Mouse (Mus musculus) spleen, adult 2 months (tissue): ENCODE measurements at regions not wholly inside any gene's neighbourhood (a gene's known extent, or its start where the extent isn't known, plus 50 kb on each side); places are given as distances from the start of the nearest gene placed in this dataset.

Experiments
- DNase-seq, 2 experiments: peaks; one replicate each; pipeline versions ENCODE4 v3.0.0 to v3.0.0-alpha.2; 2012 to 2021; ENCODE audit warnings: low spot score in 2 of 2, low read depth in 1 of 2
- H3K27ac ChIP-seq: fragments of 200-500 bp; 2 replicates; pipeline ENCODE4 v1.5.1; 2012; ENCODE audit warnings: low read length, inconsistent platforms; ENCODE audit not compliant: insufficient read depth
- H3K27me3 ChIP-seq: fragments of 200-500 bp; 2 replicates; pipeline ENCODE4 v1.6.1; 2012; ENCODE audit warnings: mild to moderate bottlenecking, moderate library complexity, low read length, inconsistent platforms; ENCODE audit not compliant: control insufficient read depth, insufficient read depth
- H3K36me3 ChIP-seq: fragments of 200-500 bp; 2 replicates; pipeline ENCODE4 v1.6.1; 2012; ENCODE audit warnings: mild to moderate bottlenecking, low read length, inconsistent platforms; ENCODE audit not compliant: control insufficient read depth, insufficient read depth
- H3K4me1 ChIP-seq: fragments of 200-500 bp; 2 replicates; pipeline ENCODE4 v1.6.1; 2011; ENCODE audit warnings: inconsistent platforms; ENCODE audit not compliant: control insufficient read depth, insufficient read depth, insufficient read length
- H3K4me3 ChIP-seq: fragments of 200-500 bp; 2 replicates; pipeline ENCODE4 v1.5.1; 2011; ENCODE audit warnings: mild to moderate bottlenecking, inconsistent platforms; ENCODE audit not compliant: insufficient read depth, insufficient read length; ENCODE audit errors: extremely low read depth
- CTCF ChIP-seq: fragments of 200-500 bp; IDR thresholded peaks from 2 replicates; pipeline ENCODE4 v1.5.1; 2011; ENCODE audit warnings: mild to moderate bottlenecking, inconsistent platforms; ENCODE audit not compliant: insufficient read depth, insufficient read length, insufficient replicate concordance; ENCODE audit errors: extremely low read depth
- POLR2A ChIP-seq: fragments of 200-500 bp; IDR thresholded peaks from 2 replicates; pipeline ENCODE4 v1.6.1; 2011; ENCODE audit warnings: low read depth, low read length, inconsistent platforms
- WGBS: fragments of 180-500 bp; shearing (Covaris S2); methylation state at CpG from one replicate; pipeline ENCODE4 v1.1.7; 2018; 5-methylcytosine and 5-hydroxymethylcytosine counted together

DNA sequence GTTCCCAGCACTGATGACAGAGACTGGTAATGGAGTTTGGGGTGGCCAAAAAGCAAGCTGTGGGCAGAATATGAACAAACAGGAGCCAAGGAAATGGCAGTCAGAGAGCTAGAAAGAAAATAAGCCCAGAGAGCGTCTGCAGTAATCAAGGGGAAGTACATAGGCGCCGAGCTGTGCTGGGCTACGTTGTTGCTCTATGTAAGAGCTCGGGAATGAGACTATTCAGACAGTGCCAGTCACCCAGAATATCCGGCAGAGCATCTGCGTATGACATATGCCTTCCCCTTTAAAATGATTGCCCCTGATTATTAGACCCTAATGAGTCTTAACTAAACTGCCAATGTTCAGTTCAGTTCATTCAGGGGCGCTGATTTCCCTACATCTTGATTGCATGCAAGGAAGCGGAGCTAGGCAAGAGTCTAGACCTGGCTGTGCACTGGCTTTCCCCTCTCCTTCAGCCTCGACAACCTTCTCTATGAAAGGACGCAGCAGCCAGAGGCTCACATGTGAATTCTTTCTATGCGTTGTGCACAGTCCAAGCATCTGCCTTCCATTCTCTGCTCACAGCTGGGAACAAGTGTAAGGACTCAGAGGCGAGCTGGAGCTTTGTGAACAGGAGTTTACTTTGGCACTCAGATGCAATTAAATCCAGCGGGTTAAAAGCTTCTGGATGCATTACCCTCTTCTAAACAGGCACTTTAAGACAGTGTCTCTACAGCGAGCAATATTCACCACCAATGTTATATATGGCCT is 125.7 kb upstream of the Gdf10 start:
- Histone ChIP-seq H3K4me3 (no peak overlapping the region), H3K4me1 (no peaks in the 10 kb centered on the region), H3K27ac (no peak overlapping the region), H3K36me3 (no peaks in the 10 kb centered on the region), H3K27me3 (no peaks in the 10 kb centered on the region)
- WGBS: 65% methylated on average over 15 of the region's 15 CpGs
- TF ChIP-seq POLR2A: no peak
- TF ChIP-seq CTCF: no peak
- DNase-seq: no peak

DNA sequence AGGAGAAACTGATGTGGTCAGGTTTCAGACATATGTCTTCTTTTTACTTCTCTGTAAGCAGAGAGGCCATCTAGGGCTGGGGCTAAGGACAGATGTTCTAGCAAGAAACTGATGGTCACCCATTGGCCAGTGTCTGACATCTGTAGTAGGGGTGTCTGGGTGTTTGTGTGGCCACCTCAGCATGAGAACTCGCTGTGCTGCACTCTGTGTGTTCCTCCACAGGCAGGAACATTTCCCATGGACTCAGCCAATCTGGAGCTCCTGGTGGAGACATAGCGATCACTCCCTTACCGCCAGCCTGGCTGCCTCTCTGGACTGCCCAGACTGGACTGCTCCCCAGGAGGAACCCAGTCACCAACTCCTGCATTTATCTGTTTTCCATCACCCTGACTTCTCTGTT is 119.1 kb upstream of the Gdf10 start:
- no peak overlapping the region for H3K4me3 ChIP-seq
- no peak overlapping the region for H3K27ac ChIP-seq
- H3K4me1 ChIP-seq: no peaks in the 10 kb centered on the region
- TF ChIP-seq POLR2A (no peak), CTCF (no peak)
- H3K27me3 ChIP-seq: no peaks in the 10 kb centered on the region
- no peaks in the 10 kb centered on the region for H3K36me3 ChIP-seq
- 88% methylated on average over 3 of the region's 3 CpGs for WGBS
- DNase-seq: no peak

DNA sequence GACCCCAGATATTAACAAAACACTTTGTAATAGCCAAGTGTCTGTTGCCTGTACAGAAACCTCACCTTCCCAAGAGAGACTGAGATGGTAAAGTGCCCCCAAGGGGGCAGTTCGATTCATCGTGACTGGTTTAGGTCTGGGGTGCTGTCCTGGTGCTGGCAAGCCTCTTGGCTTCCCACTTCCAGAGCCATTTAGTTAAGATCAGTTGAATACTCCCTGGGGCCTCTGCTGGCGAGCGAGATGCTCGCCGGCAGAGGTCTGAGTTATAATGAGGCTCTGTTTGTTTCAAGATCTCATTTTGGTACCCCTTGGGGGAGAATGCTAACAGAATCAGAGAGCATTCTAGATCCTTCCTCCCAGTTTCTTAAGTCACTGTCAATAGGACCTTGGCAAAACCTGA is 118.7 kb upstream of the Gdf10 start:
- DNase-seq: no peak
- Histone ChIP-seq H3K27ac (no peak overlapping the region), H3K4me1 (no peaks in the 10 kb centered on the region), H3K4me3 (no peak overlapping the region), H3K27me3 (no peaks in the 10 kb centered on the region), H3K36me3 (no peaks in the 10 kb centered on the region)
- TF ChIP-seq POLR2A: no peak
- 78% methylated on average over 6 of the region's 6 CpGs for WGBS

DNA sequence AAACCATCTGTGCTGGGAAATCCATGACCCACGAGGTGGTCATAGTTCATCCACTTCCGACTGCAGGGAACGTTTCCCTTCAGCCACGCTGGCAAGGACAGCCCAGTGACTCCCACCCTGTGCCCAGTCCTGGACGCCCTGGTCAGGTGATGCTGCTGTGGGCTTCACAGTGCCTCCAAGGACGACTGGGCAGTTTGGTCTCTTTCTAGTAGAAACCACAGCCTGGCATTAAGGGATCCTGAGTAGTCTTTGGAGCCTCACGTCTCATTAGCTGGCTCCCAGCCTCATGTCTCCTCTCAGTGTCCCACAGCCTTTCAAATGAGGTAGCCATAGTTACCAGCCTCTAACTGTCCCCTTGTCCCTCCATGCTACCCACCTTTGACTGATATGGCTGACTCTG is 116.2 kb upstream of the Gdf10 start:
- no peaks in the 10 kb centered on the region for H3K4me1 ChIP-seq
- no peak overlapping the region for H3K4me3 ChIP-seq
- no peaks in the 10 kb centered on the region for H3K36me3 ChIP-seq
- TF ChIP-seq POLR2A: no peak
- TF ChIP-seq CTCF: no peak
- 79% methylated on average over 7 of the region's 7 CpGs for WGBS
- H3K27me3 ChIP-seq: no peaks in the 10 kb centered on the region
- H3K27ac ChIP-seq: no peak overlapping the region
- no peak for DNase-seq

DNA sequence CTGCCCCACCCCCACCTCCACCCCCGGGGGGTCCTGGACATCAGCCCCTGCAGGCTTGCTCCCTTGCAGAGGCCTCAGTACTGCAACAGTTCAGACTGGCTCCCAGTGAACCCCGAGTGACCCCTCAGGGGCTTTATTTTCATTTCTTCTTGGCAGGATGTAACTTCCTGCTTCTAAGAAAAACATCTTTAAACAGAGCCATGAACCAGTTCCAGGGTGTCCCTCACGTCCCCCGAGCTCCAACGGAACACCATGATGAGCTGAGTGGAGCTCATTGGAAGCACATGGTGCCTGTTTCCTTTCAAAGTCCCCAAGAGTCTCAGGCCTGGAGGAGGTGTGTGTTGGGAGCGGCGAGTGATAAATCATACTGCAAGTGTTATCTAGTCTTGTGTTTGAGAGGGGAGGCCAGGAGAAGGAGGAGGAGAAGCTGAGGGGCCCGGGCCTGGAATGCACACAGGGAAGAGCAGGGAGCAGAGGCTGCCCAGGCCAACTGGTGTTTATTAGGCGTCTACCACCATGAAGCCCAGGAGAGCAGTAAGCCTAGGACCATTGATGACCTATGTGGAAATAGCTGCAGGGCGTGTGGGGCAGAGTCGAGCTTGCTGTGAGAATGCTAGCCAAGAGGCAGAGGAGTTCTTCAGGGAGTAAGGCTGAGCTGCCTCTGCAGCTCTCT is 114.7 kb upstream of the Gdf10 start:
- no peaks in the 10 kb centered on the region for H3K27me3 ChIP-seq
- 53% methylated on average over 11 of the region's 11 CpGs for WGBS
- H3K4me1 ChIP-seq: no peaks in the 10 kb centered on the region
- TF ChIP-seq CTCF (no peak), POLR2A (no peak)
- H3K4me3 ChIP-seq: no peak overlapping the region
- no peak for DNase-seq
- no peak overlapping the region for H3K27ac ChIP-seq
- no peaks in the 10 kb centered on the region for H3K36me3 ChIP-seq

DNA sequence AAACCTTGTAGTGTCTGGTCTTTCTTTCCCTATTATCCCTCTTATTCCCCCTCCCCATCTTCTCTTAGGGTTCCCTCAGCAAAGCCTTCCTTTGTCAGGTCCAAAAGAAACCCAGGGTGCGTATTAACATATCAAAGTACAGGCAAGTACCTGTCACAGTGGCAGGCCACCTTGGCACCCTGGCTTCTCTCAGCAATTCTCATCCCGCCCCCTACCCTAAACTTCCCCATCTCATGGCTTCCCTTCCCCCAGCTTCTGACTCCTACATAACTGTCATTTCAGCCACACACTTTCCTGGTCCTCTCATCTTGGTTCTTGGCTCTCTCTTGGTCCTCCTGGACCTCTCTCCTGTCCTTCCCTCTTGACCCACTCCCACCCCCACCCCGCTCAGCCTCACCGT is 112.8 kb upstream of the Gdf10 start:
- 89% methylated on average over 4 of the region's 4 CpGs for WGBS
- TF ChIP-seq CTCF (no peak), POLR2A (no peak)
- DNase-seq: no peak

DNA sequence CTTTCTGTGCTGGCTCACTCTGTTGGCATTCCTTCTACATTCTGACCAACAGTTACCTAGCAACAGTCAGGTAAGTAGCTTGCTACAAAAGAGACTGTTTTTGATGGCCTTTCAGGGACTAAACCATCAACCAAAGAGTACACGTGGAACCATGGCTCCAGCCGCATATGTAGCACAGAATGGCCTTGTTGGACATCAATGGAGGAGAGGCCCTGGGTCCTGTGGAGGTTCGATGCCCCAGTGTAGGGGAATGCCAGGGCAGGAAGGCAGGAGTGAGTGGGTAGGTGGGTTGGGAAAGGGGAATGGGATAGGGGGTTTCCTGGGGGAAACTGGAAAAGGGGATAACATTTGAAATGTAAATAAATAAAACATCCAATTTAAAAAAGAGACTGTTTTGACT is 112.1 kb upstream of the Gdf10 start:
- no peak overlapping the region for H3K27ac ChIP-seq
- no peak overlapping the region for H3K4me3 ChIP-seq
- DNase-seq: no peak
- no peaks in the 10 kb centered on the region for H3K27me3 ChIP-seq
- no peaks in the 10 kb centered on the region for H3K4me1 ChIP-seq
- no peaks in the 10 kb centered on the region for H3K36me3 ChIP-seq
- WGBS: 82% methylated on average over 3 of the region's 3 CpGs
- TF ChIP-seq CTCF (no peak), POLR2A (no peak)

More for the DNA sequence above, 112.8 kb upstream of the Gdf10 start:
- no peaks in the 10 kb centered on the region for H3K4me1 ChIP-seq
- H3K27ac ChIP-seq: no peak overlapping the region
- H3K36me3 ChIP-seq: no peaks in the 10 kb centered on the region
- no peak overlapping the region for H3K4me3 ChIP-seq
- H3K27me3 ChIP-seq: no peaks in the 10 kb centered on the region
